Mouse (Mus musculus) layer of hippocampus, adult 9-10 months (tissue): ENCODE data around the gene Gm1110.
"Not testable (repeated sequence)": the region's sequence is repeated elsewhere in the genome, so short reads cannot be mapped to it uniquely, and the experiment has no call there.

Source experiments
- DNase-seq: peaks from one replicate; pipeline ENCODE4 v3.0.0; 2022; ENCODE audit warnings: low spot score

The Gm1110 gene

GRCm38 (mm10) chr9:26922909-26923526 is at the start of gene Gm1110:
Gm1110 (minus strand) TSS chr9:26923111.
- DNase-seq, result no peak

GRCm38 (mm10) chr9:26947790-26948189 is 24.9 kb upstream of the Gm1110 start:
- no peak for DNase-seq

GRCm38 (mm10) chr9:26924146-26924545 is 1.2 kb upstream of the Gm1110 start:
- DNase-seq, result no peak

- DNase-seq, result no peak
These were observed 3.1 kb downstream of the Gm1110 start for GRCm38 (mm10) chr9:26919778-26920177.

DNA sequence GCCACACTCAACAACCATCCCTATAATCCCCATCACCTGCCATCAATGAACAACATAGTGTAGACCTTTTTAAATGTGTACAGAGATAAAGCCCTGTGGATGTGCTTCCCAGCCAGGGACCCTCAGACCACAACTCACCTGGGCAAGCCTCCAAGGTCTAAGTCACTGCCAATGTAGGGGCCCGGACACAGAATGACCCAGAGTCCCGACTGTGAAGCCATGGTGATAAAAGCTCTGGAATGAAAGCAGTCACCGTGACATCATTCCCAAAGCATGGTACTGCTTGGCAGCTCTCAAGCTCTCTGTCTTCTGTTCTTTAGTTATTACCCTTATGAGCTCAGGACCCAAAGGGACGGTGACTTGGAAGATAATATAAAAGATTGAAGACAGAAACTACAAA is 9.8 kb downstream of the Gm1110 start:
- no peak for DNase-seq

DNA sequence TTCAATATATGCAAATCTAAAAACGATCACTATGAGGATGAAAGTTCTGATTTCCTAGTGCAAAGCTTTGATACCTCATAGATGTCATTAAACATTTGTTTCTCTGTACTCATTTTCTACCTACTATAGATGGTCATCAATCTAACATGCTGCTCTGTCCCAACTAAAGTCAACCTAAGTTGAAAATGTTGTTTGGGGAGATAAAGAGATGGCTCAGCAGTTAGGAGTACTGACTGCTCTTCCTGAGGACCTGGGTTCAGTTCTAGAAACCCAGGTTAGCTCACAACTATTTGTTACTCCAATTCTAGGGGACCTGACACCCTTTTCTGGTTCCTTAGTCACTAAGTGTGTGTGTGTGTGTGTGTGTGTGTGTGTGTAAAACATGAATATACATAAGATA is 11.7 kb downstream of the Gm1110 start:
- no peak for DNase-seq

- DNase-seq, result not testable (repeated sequence)
These were observed 53.1 kb downstream of the Gm1110 start for GRCm38 (mm10) chr9:26869856-26870255.

GRCm38 (mm10) chr9:26860751-26861150 is 62.2 kb downstream of the Gm1110 start, which contains the start of gene Glb1l3:
Glb1l3 (minus strand) TSS chr9:26860890.
- DNase-seq, result no peak

GRCm38 (mm10) chr9:26831089-26831488 is 91.8 kb downstream of the Gm1110 start:
- DNase-seq, result no peak
